Mouse (Mus musculus) embryo, embryonic 11 days (tissue): ENCODE results near the gene Ext2.
A peak's percentile ranks its signal among the peaks of the same experiment; 100 is the strongest.

Source experiments
- DNase-seq: peaks from one replicate; pipeline ENCODE4 v3.0.0-alpha.2; 2015

The Ext2 gene

GRCm38 (mm10) chr2:93665472-93665871 is 156.9 kb downstream of the Ext2 start:
- DNase-seq: no peak

GRCm38 (mm10) chr2:93662240-93662865 is 160.0 kb downstream of the Ext2 start:
- no peak for DNase-seq

DNA sequence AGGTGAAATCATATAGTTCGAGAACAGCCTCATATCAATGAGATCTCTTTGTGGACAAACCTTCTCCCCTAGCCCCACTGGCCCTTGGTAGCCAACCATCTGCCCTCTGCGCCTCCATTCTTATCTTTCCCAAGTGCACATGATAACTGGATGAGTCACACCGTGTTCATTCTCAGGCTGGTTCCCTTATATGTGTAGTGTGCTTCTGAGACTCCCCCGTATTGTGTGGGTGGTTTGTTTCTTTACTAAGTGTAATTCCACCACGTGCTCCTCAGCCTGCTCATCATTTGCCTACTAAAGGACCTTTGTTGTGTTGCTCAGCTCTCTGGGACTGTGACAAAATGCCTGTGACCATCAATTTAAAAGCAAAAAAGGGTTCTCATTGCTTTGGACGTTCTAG is 161.3 kb downstream of the Ext2 start:
- DNase-seq: no peak

- no peak for DNase-seq
Measured at GRCm38 (mm10) chr2:93659705-93660308, 162.6 kb downstream of the Ext2 start.

- peak; percentile 60 for DNase-seq
Measured at GRCm38 (mm10) chr2:93659004-93659403, 163.4 kb downstream of the Ext2 start.

DNA sequence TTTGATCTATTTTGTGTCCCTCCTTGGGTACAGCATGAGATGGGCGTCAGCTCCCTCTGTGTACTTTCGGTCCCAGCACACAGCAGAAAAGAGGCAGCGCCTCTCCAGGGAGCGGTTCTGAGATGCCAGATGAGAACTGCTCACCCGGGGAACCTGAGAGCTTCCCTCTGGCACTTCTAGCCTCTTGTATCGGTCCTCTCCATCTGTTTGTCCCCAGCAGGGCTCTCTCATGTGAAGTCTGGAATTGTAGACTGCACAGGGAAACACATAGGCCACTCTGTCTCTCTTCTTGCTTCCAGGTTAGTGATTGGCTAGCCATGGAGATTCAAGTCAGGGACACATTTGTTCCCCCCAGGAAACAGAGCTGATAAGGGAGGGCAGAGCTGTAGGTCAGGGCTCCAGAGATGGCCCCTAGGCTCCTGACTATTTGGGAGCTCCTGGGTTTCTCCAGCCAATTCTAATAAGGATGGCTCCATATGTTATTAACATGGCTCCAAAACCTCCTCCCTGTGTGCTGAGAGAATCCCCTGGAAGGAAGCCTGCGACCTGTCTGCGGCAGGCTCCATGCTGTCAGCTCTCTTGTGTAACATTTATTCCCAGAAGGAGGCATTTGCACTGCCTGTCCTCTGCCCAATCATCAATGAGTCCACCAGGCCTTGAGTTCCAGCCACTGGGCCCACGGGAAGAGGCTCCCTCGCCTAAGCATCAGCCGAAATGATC is 167.9 kb downstream of the Ext2 start:
- no peak for DNase-seq

DNA sequence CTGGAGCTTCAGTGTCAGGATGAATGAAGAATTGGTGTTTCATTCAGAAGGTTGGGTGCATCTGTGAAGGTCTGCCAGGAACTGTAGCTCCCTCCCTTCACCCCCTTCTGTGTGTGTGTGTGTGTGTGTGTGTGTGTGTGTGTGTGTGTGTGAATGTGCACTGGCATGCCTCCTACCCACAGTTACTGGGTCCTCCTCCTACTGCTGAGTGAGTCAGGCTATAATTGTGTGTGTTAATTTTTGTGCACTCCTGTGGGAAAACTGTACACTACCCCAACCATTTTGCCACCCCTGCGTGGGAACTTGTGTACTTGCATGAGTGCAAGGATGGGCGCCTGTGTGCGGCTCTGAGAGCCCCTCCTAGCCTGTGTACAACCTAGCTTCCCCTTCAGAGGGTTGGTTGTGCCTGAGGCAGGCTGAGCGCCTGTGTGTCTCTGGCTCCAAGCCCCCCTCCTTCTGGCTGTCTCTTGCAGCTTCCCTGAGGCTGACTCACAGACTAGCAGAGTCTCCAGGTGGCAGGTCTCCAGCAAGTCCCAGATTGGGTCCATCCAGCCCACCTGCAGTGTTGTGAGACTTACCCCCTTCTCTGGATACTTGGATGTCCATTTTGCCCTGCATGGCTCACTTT is 173.0 kb downstream of the Ext2 start:
- no peak for DNase-seq

DNA sequence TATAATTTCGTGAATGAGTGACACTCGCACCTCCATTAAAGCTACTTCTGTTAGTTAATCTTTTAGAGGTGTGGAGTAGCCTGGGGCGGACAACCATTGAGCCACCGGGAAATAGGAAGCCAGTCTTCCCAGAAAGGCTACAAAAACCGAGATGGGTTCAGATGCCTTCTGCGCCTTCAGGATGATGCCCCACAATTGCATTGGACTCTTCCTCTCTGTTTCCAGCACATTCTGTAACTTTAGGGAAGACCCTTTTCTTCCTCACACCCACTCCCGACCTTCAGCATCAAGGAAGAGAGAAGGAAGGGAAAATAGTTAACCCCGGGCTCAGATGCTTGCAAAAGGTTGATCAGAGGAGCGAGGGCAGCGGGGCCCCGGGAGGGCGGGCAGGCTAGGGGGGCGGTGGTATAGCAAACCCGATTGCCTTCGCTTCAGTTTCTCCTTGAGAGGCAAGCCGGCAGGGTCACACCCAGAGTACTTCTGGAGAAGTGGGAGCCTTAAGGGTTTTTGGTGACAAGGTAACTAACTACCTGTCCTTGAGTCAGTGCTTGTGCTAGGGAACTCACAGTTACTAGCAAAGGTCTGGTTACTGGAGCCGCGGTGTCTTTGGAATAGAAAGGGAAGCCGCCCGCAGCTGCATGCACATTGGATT is 174.3 kb downstream of the Ext2 start:
- no peak for DNase-seq

- DNase-seq: peak; percentile 63
Measured at GRCm38 (mm10) chr2:93647051-93647923, 175.1 kb downstream of the Ext2 start.

DNA sequence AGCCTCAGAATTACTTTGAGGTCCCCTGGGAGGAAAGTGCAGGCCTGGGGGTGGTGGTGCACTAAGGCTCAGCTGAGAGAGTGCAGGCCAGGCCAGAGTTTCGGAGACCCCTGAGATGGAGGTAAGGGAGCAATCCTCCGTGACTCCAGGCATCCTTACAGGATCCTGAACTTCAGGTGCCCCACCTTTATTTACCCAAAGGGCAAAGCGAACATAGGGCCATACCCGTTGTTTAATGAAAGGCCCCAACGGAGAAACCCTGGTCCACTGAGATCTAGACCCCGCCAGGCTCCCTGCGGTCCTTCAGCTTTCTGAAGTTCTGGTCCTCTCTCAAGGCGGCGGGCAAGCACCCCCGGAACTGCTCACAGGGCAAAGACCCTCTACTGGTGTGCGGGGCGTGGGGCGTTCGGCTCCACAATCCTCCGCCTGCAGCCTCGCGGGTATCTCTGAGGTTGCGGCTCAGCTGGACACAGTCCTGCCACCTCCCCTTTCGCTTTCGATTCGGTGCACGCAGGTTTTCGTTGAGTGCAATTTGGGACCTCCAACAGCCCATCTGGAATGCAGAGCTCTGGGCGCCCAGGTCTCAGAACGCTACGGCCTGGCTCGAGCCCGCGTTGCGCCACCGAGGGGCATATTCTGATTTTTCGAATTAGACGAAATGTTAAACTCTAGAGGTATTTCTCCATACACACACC is 176.6 kb downstream of the Ext2 start:
- peak; percentile 56 for DNase-seq

DNA sequence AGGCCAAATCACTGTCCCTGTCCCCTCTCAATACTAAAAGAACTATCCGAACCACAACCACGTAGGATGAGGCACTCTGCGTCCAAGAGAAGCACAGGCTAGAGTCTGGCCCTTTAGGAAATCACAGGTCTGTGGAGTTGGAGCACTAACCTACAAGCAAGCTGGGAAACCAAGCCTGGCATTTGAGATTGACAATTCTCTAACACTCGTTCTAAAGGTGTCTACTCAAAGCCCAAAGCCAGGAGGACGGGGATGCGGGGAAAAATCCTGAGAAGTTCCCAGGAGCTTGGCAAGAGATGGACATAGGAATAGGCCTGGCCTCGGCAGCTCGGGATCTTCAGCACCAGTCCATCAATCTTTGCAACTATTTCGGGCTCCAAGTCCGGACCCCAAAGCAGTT is 177.2 kb downstream of the Ext2 start:
- peak; percentile 34 for DNase-seq

GRCm38 (mm10) chr2:93644731-93645130 is 177.6 kb downstream of the Ext2 start:
- peak; percentile 26 for DNase-seq

GRCm38 (mm10) chr2:93644234-93644633 is 178.1 kb downstream of the Ext2 start:
- DNase-seq: no peak

DNA sequence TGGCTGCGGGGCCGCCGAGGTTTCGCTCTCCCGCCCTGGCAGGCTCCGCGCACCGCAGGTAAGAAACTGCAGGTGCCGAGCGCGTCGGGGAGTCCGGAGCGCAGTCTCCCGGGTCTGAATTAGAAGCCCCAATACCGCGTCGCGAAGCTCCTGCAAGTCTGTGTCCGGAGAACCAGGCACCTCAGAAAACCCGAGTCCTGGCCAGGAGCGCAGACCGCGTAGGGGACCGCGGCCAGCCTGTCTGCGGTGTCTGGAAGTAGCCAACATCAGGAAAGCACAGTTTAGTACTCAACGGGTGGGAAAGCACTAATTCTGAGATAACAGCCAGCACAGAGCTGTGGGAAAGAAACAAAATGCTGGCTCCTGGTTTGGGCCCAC is 179.0 kb downstream of the Ext2 start:
- no peak for DNase-seq

GRCm38 (mm10) chr2:93634609-93635008 is 187.8 kb downstream of the Ext2 start:
- DNase-seq: no peak

GRCm38 (mm10) chr2:93624665-93625408 is 197.5 kb downstream of the Ext2 start:
- peak; percentile 63 for DNase-seq

DNA sequence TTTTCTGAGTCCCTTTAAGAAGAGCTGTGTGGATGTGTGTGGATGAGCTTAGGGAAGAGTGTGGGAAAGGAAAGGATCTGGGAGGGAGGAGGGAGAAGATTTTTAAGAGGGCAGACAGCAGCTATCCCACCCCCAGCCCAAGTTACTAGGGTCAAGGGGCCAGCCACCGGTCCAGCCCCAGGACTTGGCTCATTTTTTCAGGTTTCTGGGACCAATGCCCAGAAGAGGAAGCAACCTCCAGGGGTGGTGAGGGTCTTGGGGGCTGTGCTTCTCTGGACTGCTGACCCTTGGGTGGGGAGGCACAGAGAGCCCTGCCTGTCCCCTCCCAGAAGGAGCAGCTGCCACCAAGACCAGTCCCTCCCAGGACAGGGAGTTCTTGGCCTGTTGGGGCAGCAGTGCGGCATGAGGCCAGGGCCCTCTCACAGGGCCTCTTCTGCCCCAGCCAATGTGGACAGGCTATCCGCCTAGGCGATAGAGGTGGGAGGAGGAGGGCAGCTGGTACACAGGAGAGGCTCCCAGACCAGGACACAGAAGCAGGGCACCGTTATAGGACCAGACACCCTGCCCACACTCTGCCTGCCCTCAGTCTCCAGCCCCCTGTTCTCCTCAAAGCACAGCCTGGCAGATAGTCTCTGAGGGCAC is 203.0 kb downstream of the Ext2 start:
- DNase-seq: no peak

- DNase-seq: peak; percentile 45
Measured at GRCm38 (mm10) chr2:93618447-93619199, 203.7 kb downstream of the Ext2 start.

DNA sequence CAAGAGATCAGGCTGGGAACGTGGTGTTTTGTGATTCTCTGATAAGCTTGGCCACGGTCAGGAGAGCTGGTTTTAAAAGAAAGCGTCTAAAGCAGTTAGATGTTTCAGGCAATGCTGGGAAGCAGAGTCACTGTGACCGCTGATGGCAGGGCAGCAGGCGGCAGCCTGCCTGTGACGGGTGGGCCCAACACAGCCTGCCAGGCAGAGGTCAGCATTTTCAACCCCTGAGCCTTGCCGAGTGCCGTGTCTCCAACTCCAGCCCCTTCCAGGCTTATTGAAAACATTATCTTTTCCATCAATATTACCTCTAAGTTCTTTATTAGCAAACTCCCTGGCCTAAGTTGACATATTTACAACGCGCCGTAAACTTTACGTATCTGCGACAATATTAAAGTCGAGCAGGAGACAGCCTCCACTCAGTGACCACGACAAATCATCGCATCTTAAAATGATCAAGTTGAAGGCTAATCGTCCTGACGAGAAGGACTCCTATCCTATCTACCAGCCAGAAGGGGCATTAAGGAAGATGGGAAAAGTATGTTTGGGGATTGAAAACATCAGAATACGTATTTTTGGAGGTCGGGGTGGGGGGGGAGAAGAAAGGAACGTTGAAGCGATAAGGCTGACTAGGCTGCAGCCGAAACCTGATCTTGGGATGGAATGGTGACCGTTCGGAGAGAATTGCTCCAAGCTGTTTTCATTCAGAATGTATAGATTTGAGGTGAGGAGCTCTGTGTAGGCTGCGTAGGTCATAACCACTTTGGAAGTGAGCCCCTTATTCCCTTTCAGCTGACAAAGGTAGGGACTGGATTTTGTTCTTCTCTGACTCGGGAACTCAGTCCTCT is 206.3 kb downstream of the Ext2 start:
- DNase-seq: peak; percentile 61
